Mouse (Mus musculus): Measurements from ENCODE around the gene Fnbp1l.
A peak's percentile ranks its signal among the peaks of the same experiment; 100 is the strongest.

Gene Fnbp1l

DNA sequence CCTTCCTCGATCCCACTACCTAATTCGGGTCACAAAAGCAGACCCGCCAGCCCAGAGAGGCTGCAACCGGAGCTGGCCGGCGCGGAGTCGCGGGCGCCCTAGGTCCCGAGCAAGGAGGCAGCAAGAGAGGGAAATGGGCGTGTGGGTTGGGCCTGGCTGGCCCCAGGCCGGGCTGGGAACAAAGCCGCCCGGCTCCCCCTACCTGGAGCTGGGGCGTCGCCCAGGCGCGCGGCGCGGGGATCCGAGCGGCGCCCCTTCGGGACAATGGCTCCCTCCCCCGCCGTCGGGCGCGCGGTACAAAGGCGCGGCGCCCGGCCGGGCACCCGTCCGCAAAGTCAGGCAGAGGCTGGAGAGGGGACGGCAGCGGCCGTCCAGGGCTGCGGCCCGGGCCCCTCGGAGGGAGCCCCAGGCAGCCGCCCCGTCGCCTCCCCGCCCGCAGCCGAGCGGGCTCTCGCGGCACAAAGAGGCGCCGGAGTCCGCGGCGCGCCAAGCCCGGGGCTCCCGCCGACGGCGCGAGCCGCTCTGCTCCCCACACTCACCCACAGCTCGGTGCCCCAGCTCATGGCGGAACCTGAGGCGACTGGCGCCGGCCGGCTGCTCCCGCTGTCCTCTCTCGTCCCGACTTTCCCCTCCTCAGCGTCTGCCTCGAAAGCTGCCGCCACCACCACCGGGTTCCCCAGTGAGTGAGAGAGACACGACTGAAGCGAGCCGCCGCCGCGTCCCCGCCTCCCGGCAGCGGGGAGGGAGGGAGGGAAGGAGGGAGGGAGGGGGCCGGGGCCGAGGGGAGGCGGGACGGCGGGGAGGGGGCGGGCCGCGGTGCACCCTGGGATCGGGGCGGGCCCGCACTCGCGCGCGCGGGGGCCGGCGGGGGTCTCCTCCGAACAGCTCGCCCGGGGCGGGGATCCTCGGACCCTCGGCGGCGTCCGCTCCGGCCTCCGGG, at the start of gene Fnbp1l:
Gene Fnbp1l (minus strand): TSS at position 725 of the 940 bp plus-strand sequence.
- DNase-seq: peak; percentile 40 to 48

- no peak for DNase-seq
These were observed 41.3 kb upstream of the Fnbp1l start for GRCm38 (mm10) chr3:122660795-122661194.

DNA sequence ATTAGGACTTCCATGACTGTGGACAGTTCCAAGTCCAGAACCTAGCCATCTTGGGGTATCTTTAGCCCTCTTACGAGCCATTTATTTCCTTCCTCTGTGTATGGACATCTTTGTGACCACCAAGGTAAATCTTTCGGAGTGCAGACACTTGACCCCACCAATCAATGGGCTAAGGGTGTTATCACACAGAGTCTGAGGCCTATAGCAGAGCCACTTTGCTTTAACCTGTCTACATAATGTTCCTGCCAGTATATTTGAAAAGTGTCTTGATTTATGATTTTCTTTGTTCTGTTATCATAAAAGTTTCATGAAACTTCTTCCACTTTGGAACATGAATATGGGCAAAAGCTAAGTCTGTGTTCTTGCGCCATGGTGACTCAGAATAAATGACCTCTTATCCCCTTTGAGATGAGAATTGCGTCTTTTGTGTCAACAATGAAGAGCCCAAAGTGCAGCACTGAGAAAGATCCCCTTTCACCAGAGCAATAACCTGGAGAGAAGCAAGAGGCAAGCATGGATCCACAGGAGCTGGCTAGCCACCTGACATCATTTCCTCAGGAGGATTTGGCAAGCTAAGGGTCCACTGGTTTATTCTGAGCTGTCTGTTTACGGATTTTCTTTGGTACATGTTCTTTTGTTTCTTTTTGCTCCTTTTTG, 39.9 kb upstream of the Fnbp1l start:
- no peak for DNase-seq

DNA sequence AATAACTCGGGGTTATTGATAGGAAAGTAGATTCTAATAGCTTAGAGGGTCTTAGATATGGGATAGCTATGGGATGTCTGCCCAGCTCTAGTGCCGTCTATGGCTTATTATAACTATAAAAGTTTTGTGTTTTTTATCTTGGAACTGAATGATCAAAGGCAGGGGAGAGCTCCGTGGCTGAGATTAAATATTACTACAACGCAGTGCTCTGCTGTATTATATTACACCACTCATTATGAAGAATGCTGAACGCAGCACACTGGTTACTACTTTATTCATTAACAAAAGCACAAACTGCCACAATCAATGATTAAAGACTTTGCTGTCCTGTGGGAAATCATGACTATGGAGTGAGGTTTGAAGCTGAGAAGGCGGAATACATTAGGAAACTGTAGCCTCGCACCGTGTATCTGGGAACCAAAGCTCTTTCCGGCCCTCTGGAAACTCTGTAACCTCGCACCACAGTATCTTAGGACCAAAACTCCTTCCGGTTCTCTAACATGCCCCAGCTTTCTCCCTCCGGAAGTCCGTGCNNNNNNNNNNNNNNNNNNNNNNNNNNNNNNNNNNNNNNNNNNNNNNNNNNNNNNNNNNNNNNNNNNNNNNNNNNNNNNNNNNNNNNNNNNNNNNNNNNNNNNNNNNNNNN, 27.8 kb upstream of the Fnbp1l start:
- DNase-seq: no peak

- DNase-seq: no peak
These were observed 20.8 kb upstream of the Fnbp1l start for GRCm38 (mm10) chr3:122640286-122640685.

DNA sequence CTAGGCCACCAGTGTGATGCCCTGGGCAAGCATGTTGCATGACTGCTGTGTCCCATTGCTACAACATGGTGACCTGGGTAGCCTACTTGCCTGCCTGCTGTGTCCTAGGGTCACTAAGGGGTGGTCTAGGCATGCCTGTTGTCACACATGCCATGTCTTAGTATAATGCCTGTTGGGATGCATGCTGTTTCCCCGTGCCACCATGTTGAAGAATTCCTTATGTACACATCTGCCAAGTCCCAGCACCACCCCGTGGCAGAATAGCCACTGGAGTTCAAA, 19.6 kb upstream of the Fnbp1l start:
- DNase-seq: no peak

DNA sequence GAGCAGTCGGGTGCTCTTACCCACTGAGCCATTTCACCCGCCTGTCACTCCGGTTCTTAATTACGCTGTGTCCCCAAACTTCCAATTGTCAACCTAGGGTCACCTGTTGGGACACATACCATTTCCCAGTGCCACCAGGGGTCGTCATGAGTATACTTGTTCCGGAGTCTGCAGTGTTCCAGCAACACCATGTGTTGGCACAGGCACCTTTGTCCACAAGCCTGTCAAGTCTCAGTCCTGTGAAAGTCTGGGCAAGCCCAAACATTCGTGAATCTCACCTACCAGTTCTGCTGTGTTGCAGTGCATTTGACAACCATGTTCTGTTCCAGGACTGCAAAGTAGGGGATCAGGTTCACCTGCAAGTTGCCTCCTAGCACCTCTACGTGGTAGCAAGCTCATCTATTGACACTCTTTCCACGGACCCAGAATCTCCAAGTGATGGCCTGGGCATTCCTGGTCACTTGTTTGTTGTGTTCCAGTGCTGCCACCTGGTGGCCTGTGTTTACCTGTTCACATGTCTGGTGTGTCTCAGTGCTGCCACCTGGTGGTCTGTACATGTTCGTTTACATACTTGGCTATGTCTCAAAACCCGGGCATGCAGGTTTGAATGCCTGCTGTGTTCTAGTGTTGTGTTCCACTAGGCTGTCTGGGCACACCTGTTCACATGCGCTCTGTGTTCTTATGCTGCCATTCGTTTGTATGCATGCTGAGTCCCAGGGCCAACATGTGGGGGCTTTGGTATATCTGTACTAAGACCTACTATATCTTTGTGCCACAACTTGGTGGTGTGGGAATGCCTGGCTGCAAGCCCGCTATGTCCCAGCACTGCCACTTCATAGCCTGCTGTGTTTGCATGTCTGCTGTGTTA, 19.0 kb upstream of the Fnbp1l start:
- DNase-seq: peak; percentile 95

- DNase-seq: no peak
These were observed 17.8 kb upstream of the Fnbp1l start for GRCm38 (mm10) chr3:122637280-122637679.

- no peak for DNase-seq
These were observed 15.7 kb upstream of the Fnbp1l start for GRCm38 (mm10) chr3:122635246-122635645.

DNA sequence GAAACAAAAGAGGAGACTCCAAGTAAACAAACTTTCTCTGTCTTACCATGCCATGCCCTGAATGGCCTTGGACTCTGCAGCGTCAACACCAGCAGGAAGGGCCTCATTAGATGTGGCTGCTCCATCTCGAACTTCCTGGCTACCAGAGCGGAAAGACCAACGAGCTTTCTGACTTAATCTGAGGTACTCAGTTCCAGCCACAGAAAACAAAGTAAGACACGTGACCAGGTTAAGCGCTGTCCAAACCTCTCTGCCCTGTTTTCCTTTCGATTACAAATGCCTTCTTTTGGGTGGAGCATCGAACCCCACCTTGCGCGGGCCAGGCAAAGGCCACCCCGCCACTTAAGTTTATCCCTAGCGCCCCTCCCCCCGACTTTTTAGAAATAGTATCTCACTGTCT, 10.1 kb upstream of the Fnbp1l start:
- DNase-seq: no peak

- DNase-seq: no peak
These were observed 9.4 kb upstream of the Fnbp1l start for GRCm38 (mm10) chr3:122628956-122629355.

- DNase-seq: no peak
These were observed 9.0 kb upstream of the Fnbp1l start for GRCm38 (mm10) chr3:122628546-122628945.

DNA sequence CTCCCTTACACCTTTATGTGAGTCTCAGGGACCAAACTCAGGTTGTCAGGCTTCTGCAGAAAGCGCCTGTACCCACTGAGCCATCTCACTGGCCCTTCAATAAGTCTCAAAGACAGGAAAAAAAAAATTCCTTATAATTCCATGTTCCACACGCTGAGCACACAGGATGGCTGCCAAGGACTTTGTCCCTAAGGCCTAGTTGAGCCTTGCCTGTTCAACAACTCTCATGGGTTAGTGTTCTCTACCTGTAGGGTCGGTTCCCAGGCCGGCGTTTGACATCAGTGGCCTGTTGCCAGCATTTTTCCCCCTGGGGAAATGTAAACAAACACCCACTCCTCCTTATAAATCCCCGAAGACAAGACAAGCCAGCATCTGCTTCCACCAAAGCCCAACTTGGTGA, 8.3 kb upstream of the Fnbp1l start:
- DNase-seq: no peak

- no peak for DNase-seq
These were observed 5.1 kb upstream of the Fnbp1l start for GRCm38 (mm10) chr3:122624591-122624990.

DNA sequence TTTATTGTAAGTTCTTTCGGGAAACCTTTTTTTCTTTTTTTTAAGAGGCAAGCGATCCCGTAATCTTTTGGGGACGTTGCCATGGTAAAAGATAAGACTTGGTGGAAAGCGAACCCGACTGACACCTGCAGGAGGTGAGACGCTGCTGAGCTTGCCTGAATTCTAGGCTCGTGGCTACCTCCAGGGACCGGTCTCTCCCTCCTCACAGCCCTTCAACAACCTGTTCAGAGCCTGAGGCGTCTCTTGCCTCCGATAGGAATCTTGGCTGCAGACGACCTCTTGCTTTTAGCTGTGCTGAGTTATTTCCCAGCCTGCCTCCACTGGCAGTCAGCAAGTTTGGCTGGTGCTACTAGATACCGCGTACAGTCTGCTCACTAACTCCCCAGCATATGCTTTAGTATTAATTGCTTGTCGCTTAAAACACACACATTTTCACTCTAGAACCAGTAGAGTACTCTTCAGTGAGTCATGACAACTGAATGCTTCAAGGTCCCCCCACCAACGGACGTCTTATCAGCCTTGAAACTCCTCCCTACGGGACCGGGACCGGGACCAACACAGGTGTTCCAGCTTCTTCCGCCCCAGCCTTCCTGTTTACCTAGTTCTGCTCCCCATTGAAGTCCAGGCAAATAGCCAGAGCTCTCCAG, 893 bp upstream of the Fnbp1l start:
- DNase-seq: peak; percentile 19 to 33

DNA sequence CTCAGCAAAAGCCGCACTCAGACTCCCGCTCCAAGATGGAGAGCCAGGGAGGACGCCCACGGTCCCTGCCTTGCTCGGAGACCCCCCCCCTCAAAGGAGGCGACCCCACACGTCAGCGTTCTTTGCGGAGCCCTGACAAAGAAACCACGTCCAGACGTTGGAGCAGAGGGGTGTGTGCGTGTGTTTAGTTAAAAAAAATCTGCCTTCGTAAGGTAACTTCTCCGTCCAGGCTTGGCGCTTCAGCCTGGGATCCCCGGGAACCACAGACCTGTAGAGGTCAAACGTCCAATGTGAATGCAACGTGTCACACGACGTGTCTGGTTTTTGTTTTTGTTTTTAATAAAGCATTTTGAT, 393 bp upstream of the Fnbp1l start:
- DNase-seq: peak; percentile 6 to 7

GRCm38 (mm10) chr3:122618402-122618801, 1.1 kb downstream of the Fnbp1l start:
- DNase-seq: peak; percentile 17 to 27

- DNase-seq: no peak
These were observed 1.7 kb downstream of the Fnbp1l start for GRCm38 (mm10) chr3:122617613-122618340.

DNA sequence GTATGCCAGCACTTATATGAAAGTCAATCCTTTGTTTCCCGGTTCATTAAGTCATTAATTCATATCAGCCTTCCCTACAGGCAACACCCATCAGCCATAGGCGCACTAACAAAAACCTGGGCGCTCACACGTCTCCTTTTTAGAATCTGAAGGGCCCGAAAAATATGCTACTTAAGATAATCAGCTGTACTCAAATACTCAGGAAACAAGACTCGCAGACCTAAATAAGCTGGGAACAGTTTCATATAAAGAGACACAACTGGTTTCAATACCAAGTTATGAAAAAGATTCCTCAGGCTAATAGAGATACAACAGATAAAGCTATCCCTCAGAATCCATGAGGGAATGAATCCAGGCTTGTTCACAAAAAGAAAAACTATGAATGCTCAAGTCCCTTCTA, 7.0 kb downstream of the Fnbp1l start:
- DNase-seq: no peak

DNA sequence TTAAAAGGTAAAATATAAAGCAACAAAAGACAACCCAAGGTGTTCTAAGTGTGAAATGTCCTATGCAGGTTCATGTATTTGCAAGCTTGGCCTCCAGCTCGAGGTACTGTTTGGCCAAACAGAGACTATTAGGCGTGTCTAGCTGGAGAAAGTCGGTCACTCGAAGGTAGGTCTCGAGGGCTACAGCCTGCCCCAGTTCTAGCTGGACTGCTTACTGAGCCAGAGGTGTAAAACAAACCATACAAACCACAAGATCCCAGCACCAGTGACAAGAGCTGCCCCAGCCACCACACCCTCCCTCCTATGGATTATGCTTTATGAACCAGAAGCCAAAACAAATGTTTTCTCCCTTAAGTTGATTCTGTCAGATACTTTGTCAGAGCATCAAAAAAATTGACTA, 7.8 kb downstream of the Fnbp1l start:
- DNase-seq: no peak

- no peak for DNase-seq
These were observed 13.3 kb downstream of the Fnbp1l start for GRCm38 (mm10) chr3:122606105-122606801.

Measured in B cell, adult 2 months (primary cell).